Mouse (Mus musculus): Measurements from ENCODE around the gene Tmem50a. TPM values are rescaled to one million over a fixed set of nuclear protein-coding genes. Genes with fewer than 3 reads are reported as not detected.

Gene Tmem50a
- polyA plus RNA-seq, 1 experiment, result 115 TPM

DNA sequence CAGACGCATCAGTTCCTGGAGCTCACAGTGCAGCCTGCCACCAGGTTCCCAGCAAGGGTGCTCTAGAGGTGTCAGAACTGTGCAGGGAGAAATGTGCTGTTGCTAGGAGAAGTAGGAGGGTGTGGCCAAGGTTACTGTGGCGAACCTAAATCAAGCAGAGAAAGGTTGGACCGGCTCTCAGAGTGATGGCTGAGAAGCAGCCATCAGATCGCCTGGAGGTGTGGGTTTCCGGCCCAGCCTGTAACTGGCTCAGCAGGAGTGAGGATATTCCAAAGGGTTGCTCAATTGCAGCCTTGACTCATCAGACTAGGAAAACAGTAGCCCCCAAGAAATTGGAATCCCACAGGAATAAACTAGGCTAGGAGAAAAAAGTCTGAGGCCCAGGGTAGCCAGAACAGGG is 58.3 kb downstream of the Tmem50a start:
- H3K4me1 ChIP-seq (ENCODE audit: control insufficient read depth, insufficient read depth, low read length), result peaks cover 4% of the 10 kb centered on the region; the same call in 1 of the 2 replicates
- H3K4me3 ChIP-seq (ENCODE audit: insufficient read depth, low read depth, low read length), result no peak overlapping the region
- TF ChIP-seq CTCF (conservative IDR thresholded peaks at IDR 0.05; ENCODE audit: insufficient read depth, insufficient read length, low read depth, low read length) (no peak), POLR2A (IDR thresholded peaks at IDR 0.05; ENCODE audit: low read depth, low read length) (no peak)
- peak; percentile 47 for DNase-seq
- H3K27me3 ChIP-seq (replicated peaks; ENCODE audit: control insufficient read depth, insufficient read depth, low read length), result no peaks in the 10 kb centered on the region
- no peaks in the 10 kb centered on the region for H3K36me3 ChIP-seq (ENCODE audit: control insufficient read depth, insufficient read depth, low read length)
- WGBS, result 47% methylated on average over 5 of the region's 5 CpGs
- no peak overlapping the region for H3K27ac ChIP-seq (ENCODE audit: insufficient read depth, low read depth, low read length)

DNA sequence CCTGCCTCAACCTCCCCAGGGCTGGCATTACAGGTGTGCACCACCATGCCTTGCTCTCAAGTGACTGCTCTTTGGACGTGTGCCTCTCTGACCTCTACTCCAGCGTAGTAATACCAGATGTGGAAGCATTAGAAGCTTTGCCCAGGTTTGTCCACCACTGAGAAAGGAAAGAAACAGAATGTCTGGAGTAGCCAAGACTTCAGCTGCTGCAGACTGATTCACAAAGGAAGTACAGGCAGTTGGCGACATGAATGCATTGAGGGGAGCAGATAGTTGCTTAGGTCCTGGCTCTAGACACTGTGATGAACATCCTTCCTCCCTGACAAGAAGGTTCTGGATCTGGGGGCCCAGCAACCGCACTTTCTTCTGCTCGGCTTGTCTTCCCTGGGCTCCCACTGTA is 58.8 kb downstream of the Tmem50a start:
- H3K27ac ChIP-seq (ENCODE audit: insufficient read depth, low read depth, low read length), result no peak overlapping the region
- H3K4me3 ChIP-seq (ENCODE audit: insufficient read depth, low read depth, low read length), result no peak overlapping the region
- no peaks in the 10 kb centered on the region for H3K36me3 ChIP-seq (ENCODE audit: control insufficient read depth, insufficient read depth, low read length)
- H3K27me3 ChIP-seq (replicated peaks; ENCODE audit: control insufficient read depth, insufficient read depth, low read length), result no peaks in the 10 kb centered on the region
- H3K4me1 ChIP-seq (ENCODE audit: control insufficient read depth, insufficient read depth, low read length), result peaks cover 4% of the 10 kb centered on the region; the same call in 1 of the 2 replicates
- DNase-seq, result no peak
- 58% methylated on average over 5 of the region's 5 CpGs for WGBS
- TF ChIP-seq POLR2A (IDR thresholded peaks at IDR 0.05; ENCODE audit: low read depth, low read length), result no peak
- TF ChIP-seq CTCF (conservative IDR thresholded peaks at IDR 0.05; ENCODE audit: insufficient read depth, insufficient read length, low read depth, low read length), result no peak

DNA sequence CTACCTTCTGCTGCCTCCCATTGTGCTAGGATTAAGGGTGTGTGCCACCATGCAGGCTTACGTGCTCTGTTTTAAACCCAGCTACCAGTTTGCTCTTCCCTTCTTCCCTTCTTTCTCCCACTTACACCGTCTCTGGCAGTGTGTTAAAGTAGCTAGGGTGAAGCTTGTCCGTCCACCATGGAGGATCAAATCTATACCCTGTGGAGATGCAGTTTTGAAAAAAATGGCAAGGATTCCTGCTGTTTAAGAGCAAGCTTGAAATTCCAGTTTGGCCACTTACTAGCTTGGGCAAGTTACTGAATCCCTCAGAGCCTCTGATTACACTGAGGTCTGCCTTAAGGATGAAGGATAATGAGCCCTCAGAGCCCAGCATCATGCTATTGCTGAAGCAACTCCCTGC is 59.5 kb downstream of the Tmem50a start:
- Histone ChIP-seq H3K4me1 (ENCODE audit: control insufficient read depth, insufficient read depth, low read length) (peaks cover 4% of the 10 kb centered on the region; the same call in 1 of the 2 replicates), H3K27ac (ENCODE audit: insufficient read depth, low read depth, low read length) (no peak overlapping the region), H3K27me3 (replicated peaks; ENCODE audit: control insufficient read depth, insufficient read depth, low read length) (no peaks in the 10 kb centered on the region), H3K4me3 (ENCODE audit: insufficient read depth, low read depth, low read length) (no peak overlapping the region), H3K36me3 (ENCODE audit: control insufficient read depth, insufficient read depth, low read length) (no peaks in the 10 kb centered on the region)
- 83% methylated on average over 3 of the region's 3 CpGs for WGBS
- TF ChIP-seq CTCF (conservative IDR thresholded peaks at IDR 0.05; ENCODE audit: insufficient read depth, insufficient read length, low read depth, low read length) (no peak), POLR2A (IDR thresholded peaks at IDR 0.05; ENCODE audit: low read depth, low read length) (no peak)
- no peak for DNase-seq

DNA sequence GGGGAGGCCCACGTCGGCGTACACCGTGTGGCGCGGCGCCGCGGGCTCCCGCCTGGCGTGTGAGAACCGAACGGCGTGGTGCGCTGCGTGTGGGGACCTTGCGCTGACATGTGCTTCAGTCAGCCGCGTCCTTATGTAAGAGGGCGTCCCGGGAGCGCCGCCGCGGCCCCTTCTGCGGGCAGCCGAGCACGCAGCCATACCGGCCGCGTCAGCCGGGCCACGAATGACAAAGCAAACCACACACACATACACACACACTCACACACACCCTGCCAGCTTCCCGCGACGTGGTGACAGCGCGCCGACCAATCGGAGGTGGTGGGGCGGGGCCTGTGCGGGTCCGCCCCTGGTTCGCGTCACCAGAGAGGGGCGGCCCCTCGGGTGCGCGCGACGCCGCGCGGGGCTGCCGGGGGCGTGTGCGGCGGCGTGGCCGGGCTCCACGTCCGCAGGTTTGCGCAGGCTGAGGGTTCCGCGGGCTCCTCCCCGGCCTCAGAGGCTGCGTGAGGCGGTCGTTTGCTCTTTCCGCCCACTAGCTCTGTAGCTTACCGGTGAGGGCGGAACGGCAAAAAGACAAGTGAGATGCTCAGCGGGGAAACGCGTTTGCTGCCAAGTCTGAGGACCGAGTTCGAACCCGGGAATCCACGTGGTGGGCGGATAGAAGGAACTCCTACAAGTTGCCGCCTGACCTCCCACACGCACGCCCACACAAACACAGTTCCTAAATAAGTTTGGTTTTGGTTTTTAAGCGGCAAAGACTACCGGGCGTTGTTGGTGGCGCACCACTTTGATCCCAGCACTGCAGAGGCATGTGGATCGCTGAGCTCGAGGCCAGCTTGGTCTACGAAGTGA is 61.0 kb downstream of the Tmem50a start:
- WGBS, result 1% methylated on average over 91 of the region's 91 CpGs
- TF ChIP-seq CTCF (conservative IDR thresholded peaks at IDR 0.05; ENCODE audit: insufficient read depth, insufficient read length, low read depth, low read length) (no peak), POLR2A (IDR thresholded peaks at IDR 0.05; ENCODE audit: low read depth, low read length) (peak; percentile 25)
- H3K27ac ChIP-seq (ENCODE audit: insufficient read depth, low read depth, low read length), result peak overlapping the region; percentile 83

DNA sequence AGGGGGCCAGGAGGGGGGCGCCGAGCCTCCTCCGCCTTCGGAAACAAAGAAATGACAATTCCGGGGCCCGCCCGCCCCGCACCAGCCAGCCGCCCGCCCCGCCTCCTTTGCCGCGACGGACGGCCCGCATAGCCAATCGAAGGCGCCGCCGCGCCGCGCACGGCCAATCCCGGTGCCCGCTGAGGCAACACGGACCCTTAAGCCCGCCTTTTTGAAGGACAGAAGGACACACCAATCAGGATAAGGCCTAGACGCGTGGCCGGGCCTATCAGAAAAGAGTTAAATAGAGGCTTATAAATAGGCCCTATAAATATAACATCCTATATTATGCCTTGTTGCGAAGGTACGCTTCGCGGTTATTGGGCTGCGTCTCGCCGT is 61.6 kb downstream of the Tmem50a start, which contains the start of gene Maco1:
Maco1 (minus strand) TSS at position 87 of the 378 bp plus-strand sequence.
- Histone ChIP-seq H3K4me1 (ENCODE audit: control insufficient read depth, insufficient read depth, low read length) (peaks cover 4% of the 10 kb centered on the region; the same call in 1 of the 2 replicates), H3K4me3 (ENCODE audit: insufficient read depth, low read depth, low read length) (peak within 1 kb of the TSS; percentile 91), H3K36me3 (ENCODE audit: control insufficient read depth, insufficient read depth, low read length) (no peaks in the 10 kb centered on the region), H3K27ac (ENCODE audit: insufficient read depth, low read depth, low read length) (peak within 1 kb of the TSS; percentile 83), H3K27me3 (replicated peaks; ENCODE audit: control insufficient read depth, insufficient read depth, low read length) (no peaks in the 10 kb centered on the region)
- under 1% methylated on average over 38 of the region's 38 CpGs for WGBS
- DNase-seq, result peak; percentile 100
- TF ChIP-seq CTCF (conservative IDR thresholded peaks at IDR 0.05; ENCODE audit: insufficient read depth, insufficient read length, low read depth, low read length) (no peak), POLR2A (IDR thresholded peaks at IDR 0.05; ENCODE audit: low read depth, low read length) (no peak)

More for the DNA sequence above, 61.0 kb downstream of the Tmem50a start:
- H3K27me3 ChIP-seq (replicated peaks; ENCODE audit: control insufficient read depth, insufficient read depth, low read length), result no peaks in the 10 kb centered on the region
- H3K4me1 ChIP-seq (ENCODE audit: control insufficient read depth, insufficient read depth, low read length), result peaks cover 4% of the 10 kb centered on the region; the same call in 1 of the 2 replicates
- peak; percentile 96 for DNase-seq
- H3K4me3 ChIP-seq (ENCODE audit: insufficient read depth, low read depth, low read length), result peak overlapping the region; percentile 75
- no peaks in the 10 kb centered on the region for H3K36me3 ChIP-seq (ENCODE audit: control insufficient read depth, insufficient read depth, low read length)

DNA sequence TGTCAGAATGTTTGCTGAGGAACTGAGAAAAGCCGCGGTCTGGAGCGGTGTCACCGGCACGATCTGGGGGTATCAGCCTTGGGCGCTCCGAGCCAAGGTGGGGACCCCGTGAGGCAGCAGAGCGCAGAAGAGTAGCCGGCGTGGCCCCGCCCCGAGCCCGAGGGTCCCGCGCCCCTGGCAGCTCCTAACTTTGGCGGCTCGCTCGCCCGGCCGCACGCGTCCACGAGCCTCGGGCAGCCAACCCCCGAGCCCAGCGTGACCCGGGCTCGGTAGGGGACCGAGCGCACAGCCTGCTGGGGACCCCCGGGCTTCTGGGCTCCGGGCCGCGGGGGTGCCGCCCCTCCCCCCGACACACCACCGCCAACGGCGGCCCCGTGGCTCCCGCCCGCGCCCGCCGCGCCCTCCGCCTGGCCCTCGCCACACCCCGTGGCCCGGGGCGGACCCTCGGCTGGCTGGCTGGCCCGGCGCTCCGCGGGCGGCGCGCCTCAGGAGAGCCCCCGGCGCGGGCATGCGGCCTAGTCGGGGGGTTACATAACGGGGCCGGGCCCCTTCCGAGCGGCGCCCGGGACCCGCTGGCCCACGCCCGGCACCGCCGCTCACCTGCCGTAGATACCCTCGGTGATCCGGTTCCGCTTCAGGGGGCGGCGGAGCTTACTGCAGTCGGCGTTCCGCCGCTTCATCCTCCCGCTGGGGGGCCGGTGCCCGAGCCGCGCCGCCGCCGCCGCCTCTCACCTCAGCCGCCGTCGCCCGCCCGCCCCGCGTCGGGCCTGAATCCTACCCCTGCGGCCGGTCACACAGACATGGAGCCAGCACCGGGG is 62.2 kb downstream of the Tmem50a start:
- DNase-seq, result no peak
- peak overlapping the region; percentile 73 for H3K27ac ChIP-seq (ENCODE audit: insufficient read depth, low read depth, low read length)
- TF ChIP-seq CTCF (conservative IDR thresholded peaks at IDR 0.05; ENCODE audit: insufficient read depth, insufficient read length, low read depth, low read length) (no peak), POLR2A (IDR thresholded peaks at IDR 0.05; ENCODE audit: low read depth, low read length) (no peak)

More for the DNA sequence above, 62.2 kb downstream of the Tmem50a start:
- H3K4me3 ChIP-seq (ENCODE audit: insufficient read depth, low read depth, low read length), result peak overlapping the region; percentile 91
- H3K36me3 ChIP-seq (ENCODE audit: control insufficient read depth, insufficient read depth, low read length), result no peaks in the 10 kb centered on the region
- no peaks in the 10 kb centered on the region for H3K27me3 ChIP-seq (replicated peaks; ENCODE audit: control insufficient read depth, insufficient read depth, low read length)
- H3K4me1 ChIP-seq (ENCODE audit: control insufficient read depth, insufficient read depth, low read length), result peaks cover 4% of the 10 kb centered on the region; the same call in 1 of the 2 replicates
- 1% methylated on average over 106 of the region's 106 CpGs for WGBS
